Mouse (Mus musculus) urinary bladder, postnatal 36 days (tissue): Measurements from ENCODE around the gene Spns2.

Experiments
- DNase-seq, 2 experiments: peaks; one replicate each; pipeline ENCODE4 v3.0.0; 2022; ENCODE audit warnings: low spot score in 2 of 2, mixed read lengths in 1 of 2

Gene Spns2

DNA sequence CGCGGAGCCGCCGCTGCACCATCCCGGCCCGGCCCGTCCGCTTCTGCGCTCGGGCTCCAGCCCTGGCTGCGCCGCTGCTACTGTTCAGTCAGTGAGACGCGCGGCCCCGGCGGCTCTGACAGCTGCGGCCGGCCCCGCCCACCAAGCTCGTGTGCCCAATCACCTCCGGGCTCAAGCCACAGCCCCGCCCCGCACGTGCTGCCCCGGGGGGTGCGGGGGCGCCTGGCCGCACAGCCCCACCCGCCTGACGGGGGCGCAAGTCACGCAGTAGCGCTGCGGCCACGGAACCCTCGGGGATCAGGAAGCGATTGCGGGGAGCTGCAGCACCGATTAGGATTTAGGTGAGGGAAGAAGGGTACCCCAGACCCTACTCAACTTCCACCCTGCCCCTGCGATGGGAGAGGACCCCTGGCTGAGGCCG is at the start of gene Spns2:
Spns2 (minus strand) TSS at position 24 of the 421 bp plus-strand sequence.
- peak; percentile 75 to 90 for DNase-seq

DNA sequence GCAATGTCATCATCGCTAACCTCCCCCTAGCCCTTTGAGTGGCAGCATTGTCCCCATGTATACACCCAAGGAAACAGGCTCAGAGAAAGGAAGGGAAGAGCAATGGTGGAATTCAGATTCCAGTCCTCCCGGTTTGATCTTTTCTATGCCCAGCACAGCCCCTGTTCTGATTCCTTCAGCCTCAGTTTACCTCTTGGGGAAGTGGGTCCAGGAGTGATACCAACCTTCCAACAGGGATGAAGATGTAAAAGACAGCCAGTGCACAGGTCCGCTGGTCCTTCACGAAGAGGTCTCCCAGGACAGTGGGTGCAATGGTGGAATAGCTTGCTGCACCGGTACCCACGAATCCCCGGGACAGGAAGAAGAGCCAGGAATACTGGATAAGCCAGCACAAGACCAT is 49.1 kb upstream of the Spns2 start:
- DNase-seq, result no peak

DNA sequence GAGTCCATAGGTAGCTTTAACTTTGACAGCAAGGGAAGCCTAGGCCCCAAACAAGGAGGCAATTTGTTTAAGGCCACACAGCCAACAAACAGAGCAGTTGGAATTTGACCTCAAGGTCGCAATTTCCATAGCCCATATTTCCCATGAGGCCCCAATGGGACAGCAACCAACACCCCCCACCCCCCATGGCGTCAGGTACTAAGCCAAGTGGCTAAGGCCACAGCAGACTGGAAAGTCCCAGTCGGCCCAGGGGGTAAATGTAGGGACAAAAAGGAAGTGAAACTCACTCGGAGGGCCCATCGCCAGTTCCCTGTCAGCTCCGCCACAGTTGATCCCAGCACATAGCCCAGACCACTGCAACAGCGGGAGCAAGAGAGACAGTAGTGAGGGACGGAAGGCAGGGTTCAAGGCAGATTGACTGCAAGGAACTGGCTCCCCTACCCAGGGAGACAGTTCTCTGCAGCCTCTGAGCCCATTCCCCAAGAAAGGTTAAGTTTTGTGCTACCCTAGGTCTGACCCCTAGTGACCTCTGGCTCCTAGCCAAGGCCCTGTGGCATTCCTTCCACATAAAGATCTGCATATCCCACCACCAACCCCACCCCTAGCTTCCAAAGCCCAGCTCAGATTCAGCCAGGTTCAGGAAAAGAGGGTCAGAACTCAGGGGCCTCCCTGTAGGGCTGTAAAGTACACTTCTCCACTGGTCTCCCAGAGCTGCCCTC is 48.5 kb upstream of the Spns2 start:
- DNase-seq, result peak in 1 of 2 experiments; percentile 44

DNA sequence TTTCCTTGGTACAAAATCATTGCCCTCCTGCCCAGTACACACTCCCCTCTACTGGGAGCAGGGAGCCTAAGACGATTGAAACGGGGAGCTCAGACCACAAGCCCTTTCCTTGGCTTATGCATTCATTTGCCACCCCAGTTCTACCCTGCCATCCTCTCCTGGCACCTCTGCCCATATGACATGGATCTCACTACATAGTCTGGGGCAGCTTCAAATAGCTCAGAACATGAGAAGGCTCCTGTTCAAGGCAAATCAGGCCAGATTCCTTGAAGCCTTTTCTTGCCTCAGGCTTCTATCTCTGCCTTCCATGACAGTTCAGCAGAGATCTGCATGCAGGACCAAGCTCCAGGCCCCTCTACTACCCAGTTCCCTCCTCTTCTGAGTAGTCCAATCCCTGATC is 47.8 kb upstream of the Spns2 start:
- no peak for DNase-seq

DNA sequence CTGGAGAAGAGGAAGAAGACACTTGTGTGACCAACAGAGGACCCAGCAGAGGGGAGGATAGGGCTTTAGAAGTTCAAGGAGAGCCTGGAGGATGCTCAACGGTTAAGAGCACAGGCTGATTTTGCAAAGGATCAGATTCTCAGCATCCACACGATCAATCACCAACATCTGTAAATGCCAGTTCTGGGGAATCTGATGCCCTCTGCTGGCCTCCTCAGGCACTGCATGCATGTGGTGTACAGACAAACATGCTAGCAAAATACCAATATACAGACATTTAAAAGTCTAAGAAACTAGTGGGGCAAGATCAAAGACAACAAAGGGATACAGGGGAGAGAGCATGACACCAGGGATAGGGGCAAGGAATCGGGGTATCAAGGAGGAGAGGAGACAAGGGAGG is 45.8 kb upstream of the Spns2 start:
- no peak for DNase-seq

DNA sequence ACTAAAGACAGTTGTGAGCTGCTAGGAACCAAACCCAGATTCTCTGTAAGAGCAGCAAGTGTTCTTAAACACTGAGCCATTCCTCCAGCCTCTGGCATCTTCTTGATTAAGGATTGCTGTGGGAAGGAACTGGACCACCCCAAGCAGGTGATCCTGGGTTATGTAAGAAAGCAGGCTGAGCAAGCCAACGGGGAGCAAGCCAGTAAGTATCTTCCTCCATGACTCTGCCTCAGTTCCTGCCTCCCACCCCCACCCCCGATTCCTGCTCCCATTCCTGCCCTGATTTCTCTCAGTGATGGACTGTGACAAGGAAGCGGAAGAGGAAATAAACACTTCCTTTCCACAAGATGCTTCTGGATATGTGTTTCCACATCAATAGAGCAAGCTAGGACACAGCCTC is 43.2 kb upstream of the Spns2 start:
- no peak for DNase-seq

DNA sequence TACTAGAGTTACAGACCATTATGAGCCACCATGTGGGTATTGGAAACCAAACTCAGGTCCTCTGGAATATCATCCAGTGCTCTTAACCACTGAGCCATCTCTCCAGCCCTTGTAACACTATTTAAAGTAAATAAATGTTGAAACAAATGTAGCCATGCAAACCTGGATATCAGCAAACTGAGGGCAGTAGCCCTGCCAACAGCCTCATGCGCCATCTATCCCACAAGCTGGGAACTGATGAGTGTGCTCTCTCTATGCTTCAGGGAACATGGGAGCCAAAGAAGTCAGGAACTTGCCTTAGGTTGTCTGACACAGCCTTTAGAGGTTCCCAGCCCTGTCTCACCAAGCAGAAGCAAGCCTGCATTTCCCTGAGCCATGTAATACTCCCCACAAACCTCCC is 41.9 kb upstream of the Spns2 start:
- no peak for DNase-seq

DNA sequence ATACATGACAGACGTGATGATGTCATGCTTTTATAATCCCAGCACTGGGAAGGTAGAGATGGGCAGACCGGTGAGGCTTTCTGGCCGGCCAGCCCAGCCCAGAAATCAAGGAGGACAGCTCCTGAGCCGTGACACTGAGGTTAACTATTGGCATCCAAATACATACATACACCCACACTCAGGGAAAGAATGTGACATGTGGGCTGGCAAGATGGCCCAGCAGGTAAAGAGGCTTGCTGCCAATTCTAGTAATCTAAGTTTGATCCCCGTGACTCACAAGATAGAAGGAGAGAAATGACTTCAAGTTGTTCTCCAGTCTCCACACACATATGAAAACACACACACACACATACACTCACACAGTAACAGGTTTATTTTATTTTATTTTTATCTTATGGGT is 41.4 kb upstream of the Spns2 start:
- DNase-seq, result no peak

DNA sequence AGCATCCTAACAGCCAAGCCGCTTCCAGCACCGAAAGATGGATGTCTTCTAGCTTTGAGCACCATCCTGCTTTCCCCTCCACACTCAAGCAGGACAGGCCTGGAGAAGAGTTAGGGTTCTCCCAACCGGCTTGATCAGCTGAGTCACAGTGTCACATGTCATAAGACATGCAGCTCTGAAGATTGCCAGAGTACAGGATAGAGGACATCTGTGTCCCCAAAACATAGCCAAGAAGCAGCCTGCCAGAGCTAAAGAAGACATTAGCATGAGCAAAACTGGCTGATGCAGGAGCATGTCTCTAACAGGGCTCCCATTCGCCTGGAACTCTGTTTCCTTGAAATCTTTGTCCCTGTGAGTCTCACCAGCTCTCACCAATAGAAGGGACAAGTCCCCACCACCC is 36.5 kb upstream of the Spns2 start:
- DNase-seq, result no peak

DNA sequence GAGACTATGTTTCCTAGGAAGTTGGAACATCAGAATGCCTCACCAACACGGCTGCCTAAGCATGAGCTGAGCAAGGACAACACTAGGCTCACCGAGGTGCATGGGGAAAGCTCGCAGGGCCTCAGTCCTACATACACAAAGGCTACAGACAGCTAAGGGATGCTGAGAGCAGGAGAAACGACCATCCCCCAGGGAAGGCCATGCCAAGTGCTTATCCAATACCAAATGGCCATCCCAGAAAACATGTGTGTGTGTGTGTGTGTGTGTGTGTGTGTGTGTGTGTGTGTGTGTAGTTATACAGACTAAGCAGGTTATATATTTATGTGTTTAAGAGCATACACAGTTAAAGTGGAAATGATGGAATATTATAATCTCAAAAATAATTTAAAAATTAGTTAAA is 34.0 kb upstream of the Spns2 start:
- DNase-seq, result no peak

DNA sequence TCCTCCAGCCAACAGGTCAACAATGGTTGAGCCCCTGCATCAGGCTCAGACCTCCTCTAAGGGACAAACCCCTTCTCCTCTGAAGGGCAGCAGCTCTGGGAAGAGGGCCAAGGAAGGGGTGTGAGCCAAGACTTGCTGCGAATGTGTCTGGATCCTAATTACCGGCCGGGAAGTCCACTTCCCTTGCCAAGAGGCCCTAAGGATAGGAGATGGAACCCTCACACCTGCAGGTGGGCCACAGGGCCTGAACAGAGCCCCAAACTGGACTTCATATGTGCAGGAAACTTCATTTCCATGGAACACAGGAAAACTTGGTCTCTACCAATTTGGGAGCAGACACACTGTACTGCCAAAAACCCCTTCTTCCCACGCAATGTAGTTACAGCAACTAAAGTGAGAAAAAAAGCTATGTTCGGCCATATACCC is 32.9 kb upstream of the Spns2 start:
- DNase-seq, result peak in 1 of 2 experiments; percentile 39

DNA sequence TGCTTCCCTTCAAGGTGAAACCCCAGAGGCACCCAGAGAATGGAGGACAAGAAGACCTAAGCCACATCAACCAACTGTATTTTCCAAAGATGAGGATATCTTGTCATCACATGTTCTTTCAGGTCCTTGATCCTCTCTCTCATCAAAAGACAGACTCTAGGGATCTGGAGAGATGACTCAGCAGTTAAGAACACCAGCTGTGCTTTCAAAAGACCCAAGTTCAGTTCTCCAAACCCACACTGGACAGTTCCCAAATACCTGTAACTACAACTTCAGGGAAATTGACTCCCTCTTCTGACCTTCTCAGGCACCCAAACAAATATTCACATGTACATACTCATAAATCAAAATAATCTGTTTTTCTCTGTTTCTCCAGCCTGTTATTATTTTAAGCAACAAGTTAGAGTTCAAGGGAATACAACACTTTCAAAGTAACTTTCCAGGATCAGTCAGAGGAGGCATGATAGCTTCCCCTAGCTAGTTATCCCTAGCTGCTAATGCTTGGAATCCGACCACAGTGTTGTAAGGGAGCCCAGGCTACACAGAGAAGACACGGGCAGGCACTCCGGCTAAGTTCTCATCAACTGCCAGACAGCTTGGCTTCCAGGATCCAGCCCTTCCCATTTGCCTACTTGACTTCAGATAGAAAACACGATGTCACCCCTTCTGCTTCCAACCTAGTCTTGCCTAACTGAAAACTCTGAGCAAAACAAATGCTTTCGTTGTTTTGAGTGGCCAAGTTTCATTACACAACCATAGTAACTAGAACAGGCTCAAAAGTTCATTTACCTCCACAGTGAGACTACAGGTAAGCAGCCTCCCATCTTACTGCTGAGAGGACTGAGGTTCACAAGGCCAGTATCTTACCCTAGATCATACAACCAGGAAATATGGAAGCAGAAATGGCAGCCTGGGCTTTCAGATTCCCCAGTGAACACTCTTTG is 32.2 kb upstream of the Spns2 start:
- peak in 1 of 2 experiments; percentile 60 for DNase-seq

DNA sequence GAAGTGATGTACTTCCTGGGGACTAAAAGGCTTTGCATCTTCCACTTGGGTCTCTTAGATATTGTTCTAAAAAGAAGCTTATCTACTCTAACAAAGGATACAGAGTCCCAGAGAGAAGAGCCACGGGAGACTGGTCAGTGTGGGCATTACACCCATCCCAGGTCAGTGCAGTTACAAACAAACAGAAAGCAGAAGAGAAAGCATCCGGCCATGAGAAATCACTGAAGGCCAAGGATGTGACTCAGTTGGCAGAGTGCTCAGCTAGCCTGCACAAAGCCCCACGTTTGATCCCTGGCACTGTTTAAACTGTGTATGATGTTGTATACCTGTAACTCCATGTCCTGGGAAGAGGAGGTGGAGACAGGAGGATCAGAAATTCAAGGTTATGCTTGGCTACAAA is 30.2 kb upstream of the Spns2 start:
- no peak for DNase-seq

DNA sequence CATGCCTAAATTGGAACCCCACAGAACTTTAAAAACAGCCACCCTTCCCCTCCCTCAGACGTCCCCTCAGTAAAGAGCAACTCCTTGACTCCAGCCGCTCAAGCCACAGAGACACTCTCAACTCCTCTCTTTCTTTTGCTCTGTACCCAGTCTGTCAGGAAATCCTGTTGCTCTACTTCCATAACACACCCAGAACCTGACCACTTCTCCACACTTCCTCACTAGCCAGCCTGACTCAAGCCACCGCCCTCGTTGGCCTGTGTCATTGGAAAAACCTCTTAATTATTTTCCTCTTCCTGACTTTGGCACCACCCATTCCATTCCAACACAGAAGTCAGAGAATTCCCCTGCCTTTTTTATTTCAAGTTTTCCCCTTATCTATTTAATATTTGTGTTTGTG is 29.5 kb upstream of the Spns2 start:
- DNase-seq, result no peak

DNA sequence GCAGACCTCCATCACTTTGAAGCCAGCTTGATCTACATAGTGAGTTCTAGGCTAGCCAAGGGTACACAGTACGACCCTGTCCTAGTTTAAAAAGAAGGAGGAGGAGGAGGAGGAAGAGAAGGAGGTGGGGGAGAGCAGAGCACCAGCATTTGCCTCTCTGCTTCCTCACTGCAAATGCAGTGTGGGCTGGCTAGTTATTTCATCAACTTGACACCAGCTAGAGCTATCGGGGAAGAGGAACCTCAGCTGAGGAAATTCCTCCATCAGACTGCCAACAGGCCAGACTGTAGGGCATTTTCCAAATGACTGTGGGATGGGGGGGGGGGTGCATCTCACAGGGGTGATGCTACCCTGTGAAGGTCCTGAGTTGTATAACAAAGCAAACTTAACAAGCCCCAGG is 28.7 kb upstream of the Spns2 start:
- DNase-seq, result no peak

DNA sequence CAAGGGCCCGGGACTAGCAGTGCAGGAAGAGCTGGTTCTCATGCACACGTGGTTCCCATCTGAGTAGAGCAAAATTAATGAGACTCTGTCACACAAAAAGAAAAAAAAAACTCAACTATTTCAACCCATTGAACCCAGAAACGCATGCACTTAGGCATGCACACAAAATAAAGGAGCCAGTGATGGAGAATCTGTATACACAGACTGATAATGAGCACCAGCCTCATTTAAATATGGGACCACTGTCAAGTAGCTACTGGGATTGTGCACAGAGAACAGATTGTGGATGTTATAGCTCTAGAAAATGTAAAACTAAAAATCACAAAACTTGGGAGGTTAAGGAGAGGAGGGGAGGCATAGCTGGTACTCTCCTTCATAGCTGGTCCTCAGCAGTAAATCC is 25.3 kb upstream of the Spns2 start:
- DNase-seq, result no peak

DNA sequence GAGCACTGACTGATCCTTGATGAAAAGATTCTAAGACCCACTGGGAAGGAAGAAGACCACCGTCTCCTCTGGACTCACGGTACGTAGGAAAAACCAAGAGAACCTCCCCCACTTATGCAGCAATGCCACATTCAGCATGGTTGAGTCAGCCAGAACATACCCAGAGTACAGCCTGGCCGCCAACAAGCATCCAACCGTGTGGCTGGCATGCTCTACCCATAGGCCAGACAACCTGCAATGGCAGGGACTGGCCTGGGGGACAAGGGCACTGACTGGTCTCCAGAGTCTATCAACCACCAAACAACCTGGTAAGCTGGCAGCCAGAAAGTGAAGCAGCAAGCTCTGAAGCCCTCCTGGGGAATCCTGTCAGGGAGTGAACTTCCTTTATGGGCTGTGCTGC is 18.9 kb upstream of the Spns2 start:
- DNase-seq, result no peak

DNA sequence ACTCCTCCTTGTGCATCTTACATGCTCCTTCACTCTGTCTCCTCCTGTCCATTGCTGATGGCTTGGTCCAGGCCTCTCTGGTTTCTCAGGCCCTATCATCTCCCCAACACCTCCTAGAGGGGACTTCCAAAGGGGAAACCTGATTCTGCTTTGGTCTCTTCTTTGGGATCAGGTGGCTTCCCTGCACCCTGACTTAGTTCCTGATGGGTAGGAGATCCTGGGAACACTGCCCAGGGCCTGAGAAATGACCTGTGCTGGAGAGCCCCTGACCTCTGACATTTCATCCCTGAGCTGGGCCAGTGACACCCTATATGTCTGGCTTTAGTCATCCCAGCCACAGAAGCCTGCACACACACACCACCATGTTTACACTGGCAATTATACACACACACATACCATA is 17.9 kb upstream of the Spns2 start:
- DNase-seq, result no peak

DNA sequence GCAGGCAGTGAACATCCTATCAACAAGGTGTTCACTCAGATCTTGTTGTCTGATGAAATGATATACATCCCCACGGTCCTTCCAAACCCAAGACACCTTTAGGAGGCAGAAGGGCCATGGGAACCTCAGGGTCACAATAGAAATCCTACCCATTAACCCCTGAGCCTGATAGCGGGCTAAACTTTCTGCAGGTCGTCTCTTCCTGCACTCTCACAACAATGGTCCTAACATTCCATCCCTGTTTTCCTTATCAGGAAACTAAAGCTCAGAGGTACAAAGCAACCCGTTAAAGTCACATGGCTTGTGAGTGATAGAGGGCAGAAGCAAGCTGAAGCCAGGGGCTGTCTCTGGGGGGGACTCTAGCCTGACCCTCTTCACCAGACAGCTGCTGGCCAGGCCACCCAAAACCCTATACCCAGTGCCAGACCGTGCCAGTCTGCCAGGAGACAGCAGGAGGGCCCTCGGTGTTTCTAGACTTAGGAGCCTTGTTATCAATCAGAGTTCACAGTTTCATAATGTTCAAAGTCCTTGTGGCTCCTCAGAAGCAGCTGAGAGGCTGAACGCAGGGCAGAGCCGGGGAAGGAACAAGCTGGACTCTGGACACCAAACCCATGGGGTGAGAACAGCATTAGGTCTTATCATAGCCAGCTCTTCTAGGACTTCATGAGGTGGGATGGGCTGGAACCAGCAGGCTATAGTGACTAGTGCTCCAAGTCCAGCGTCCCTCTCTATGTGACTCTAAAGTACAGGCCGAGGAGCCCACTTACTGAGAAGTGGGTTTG is 14.5 kb upstream of the Spns2 start:
- no peak for DNase-seq

DNA sequence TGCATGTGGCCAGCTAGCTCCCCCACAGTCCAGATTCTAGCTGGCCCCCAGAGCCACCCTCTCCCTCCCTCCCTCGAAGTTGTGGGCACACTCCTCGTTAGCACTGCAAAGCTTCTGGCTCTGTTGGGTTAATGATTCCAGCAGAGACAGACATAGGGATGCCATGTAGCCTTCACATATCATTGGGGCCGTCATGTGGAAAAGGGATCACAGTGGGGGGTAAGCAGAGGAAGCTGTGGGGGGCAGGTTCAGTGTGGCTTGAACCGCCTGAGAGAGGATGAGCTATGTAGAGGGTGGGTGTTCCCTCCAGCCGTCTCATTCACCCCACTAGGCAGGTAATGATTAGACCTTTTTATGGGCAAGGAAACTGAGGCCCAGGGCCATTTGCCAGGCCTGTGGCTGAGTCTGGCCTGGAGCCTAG is 13.8 kb upstream of the Spns2 start:
- no peak for DNase-seq

DNA sequence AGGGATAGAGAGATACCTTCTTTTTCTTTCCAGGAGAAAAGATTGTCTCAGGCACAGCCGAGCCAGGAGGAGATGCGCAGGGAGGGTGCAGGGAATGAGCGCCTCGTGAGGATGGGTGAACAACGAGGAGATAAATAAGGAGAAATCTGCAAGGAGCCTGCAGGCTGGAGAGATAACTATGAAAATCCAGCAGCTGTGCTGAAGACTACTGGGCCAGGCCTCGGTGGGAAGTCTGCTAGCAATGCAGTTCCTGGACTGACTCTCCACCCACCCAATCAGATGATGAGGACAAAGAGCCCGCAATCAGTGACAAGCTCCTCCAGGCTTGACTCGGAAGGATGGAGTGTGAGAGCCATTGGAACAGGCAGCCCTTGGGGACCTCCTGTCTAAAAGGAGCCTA is 12.5 kb upstream of the Spns2 start:
- DNase-seq, result no peak

DNA sequence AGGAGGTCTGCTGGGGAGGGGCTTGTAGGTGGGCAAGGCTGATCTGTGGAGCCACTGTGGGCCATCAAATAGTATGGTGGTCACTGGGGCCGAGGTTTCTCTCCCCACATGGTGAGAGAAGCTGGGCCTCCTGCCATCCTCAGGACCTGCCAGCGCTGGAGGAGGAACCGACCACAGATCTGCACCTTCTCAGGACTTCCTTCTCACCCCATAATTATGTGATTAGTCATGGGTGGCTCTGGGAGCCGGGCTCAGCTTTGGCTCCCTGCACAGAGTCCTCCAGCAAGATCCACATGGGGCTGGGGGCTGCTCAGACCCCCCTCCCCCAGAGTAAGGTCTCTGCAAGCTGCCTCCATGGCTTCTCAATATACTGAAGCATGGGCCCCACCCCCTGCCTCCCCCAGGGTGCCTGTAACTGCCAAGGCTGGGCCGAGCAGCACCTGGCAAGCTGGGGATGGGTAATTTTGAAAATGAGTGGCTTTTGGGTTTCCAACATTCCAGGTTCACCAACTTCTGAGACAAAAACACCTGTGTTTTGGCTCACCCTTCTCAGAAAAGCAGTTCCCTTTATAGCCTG is 11.8 kb upstream of the Spns2 start:
- peak in 1 of 2 experiments; percentile 25 for DNase-seq
